Mouse (Mus musculus) kidney, adult 2 months (tissue): ENCODE results near the gene Tctex1d1.

Experiments used
- CTCF ChIP-seq: fragments of 200-500 bp; conservative IDR thresholded peaks from 2 replicates; pipeline ENCODE4 v1.5.1; 2011; ENCODE audit warnings: low read depth, mild to moderate bottlenecking, control low read depth, low read length, moderate library complexity, mixed read lengths; ENCODE audit not compliant: insufficient read depth, insufficient read length
- POLR2A ChIP-seq: fragments of 200-500 bp; IDR thresholded peaks from one replicate; pipeline ENCODE4 v1.6.1; 2011; ENCODE audit warnings: low read depth, low read length, control low read depth

DNA sequence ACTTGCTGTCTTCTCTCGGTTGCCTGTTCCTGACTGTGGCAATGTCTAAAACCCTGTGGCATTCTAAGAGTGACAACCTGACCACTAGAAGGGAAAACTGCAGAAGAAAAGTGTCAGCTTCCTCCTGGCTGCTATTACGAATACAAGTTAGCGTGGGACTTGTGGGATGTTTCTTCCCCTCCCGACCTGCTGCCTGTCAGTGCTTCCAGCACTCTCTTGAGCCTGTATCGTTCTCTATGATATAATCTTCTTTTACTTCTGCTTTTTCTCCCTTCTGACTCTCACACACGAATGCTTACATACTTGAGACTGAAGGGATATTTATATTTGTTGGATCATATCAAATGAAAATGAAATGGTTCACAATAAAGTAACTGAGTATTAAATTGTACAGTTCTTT lies 34.1 kb upstream of the Tctex1d1 start:
- TF ChIP-seq POLR2A = no peak
- TF ChIP-seq CTCF = no peak
